Mouse (Mus musculus) urinary bladder, adult 18-20 months (tissue): ENCODE results near the gene Tmem144.
A peak's percentile ranks its signal among the peaks of the same experiment; 100 is the strongest.

Experiments used
- DNase-seq, 2 experiments: peaks; one replicate each; pipeline ENCODE4 v3.0.0; 2022; ENCODE audit warnings: low spot score in 2 of 2, mixed read lengths in 2 of 2

The Tmem144 gene

DNA sequence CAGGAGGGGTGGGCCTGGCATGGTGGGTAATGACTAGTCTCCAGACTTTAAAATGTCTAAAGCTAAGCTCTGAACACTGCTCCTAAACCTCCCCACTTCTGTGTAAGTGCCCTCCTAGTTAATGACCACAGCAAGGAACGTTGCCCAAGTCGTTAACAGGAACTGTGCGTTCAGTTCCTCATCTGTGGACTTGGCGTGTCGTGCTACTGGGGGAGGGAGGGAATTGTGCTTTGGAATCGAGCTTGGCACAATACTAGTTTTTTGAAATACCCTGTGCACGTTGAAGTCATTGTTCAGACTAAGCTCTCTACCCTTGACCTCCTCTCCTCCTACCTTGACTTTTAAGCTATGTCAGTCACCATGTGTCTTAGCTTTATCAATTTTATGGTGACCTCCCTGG lies 12.3 kb upstream of the Tmem144 start:
- DNase-seq = no peak

DNA sequence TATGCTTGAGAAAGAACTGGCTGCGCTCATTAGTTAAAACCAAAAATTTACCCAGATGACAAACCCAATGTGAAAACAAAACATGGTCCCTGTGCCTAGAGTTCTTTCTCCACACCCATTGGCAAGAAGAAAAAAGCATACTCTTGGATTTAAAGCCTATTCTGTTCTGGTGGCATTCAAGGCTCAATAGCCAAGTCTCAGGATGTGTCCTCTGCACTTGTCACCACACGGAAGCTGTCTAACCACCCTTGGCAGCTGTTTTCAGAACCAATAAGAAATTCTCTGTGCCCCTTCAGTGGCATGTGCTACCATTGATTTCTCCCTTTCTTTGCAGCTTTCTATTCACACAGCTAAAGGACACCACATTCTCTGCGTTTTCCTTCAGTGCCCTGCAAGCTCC lies 5.6 kb upstream of the Tmem144 start:
- no peak for DNase-seq

GRCm38 (mm10) chr3:79857780-79858179 lies 5.2 kb upstream of the Tmem144 start:
- DNase-seq = no peak

- no peak for DNase-seq
These were observed 465 bp downstream of the Tmem144 start for GRCm38 (mm10) chr3:79852108-79852507.

DNA sequence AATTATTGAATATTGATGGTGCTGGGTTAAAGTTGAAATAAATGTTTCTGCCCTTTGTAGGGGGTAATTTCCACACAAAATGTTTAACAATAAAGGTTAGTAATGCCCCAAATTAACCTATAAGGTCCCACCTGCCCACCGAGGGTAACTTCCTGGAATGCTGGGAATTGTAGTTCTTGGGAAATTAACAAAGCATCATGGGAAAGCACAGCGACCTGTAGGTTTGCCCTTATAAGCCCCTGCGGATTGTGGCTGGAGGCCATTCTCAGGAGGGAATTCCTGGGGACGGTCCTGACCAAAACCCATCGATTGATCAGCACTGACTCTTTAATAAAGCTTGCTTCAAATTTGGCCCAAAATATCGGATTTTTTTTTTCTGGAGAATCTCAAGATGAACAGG lies 1.9 kb downstream of the Tmem144 start:
- no peak for DNase-seq

- DNase-seq = no peak
These were observed 3.0 kb downstream of the Tmem144 start for GRCm38 (mm10) chr3:79849621-79850020.

DNA sequence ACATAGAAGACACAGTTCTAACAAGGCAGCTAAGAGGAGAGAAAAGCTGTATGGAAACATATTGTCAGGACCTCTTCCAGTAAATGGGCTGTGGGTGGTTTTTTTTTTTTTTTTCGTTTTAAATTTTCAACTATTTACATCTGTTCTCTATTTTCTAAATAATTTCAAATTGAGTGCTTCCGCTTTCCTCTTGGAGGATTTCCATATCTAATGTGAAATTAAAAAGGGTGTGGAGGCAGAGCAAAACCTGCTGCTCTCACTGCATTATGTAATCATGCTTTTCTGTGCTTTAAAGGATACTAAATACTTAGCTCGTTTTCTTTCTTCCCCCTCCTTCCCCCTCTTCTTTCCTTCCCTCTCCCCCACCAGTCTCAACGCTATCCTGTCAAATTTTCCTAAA lies 3.7 kb downstream of the Tmem144 start:
- no peak for DNase-seq

DNA sequence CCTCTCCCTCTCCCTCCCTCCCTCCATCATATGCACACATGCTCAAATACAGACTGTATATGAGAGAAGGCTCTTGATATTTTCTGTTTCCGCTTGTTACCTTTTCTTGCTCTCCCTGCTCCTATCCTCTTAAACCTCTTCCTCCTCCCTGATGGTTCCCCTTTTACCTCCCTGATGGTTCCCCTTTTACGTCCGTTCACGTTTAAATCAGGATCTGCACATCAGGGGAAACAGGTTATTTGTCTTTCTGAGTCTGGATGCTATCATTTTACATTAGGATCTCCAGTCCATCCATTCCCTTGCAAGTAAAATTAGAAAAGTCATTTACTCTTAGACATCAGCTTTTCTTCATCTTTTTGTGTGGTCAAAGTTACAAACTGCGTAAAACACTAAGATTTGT lies 5.9 kb downstream of the Tmem144 start:
- no peak for DNase-seq

DNA sequence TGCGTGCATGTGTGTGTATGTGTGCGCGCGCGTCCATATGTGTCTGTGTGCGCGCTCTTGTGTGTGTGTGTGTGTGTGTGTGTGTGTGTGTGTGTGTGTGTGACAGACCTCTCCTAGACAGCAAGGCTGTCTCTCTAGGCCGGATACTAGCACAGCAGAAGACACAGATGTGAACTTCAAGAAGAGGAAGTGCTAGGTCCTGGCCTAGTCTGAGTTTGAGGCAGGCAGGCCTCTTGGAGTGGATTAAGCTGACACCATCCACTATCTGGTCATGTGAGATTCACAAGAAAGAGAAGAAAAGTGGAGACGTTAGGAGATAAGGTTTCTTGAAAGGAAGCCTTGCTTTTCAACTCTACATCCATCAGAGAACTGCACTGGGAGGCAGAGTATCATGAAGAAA lies 8.6 kb downstream of the Tmem144 start:
- DNase-seq = no peak

DNA sequence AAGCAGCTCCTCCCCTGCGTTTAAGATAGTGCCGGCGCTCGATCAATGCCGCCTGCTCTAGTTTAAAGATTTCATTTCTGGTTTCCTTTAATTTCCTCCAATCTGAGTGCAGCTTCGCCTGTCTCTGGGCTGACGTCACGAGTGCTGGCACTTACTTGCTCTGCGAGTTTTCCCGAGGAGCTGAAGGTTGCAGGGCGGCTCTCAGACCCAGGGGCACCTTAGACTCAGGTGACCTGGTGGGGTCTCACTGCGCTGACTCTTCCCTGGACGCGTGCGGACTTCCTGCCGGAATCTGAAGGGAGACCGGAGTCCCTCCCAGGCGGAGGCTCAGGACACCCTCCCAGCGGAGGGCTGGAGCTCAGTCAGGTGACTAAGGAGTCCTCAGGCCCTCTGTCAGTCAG lies 10.0 kb downstream of the Tmem144 start:
- DNase-seq = peak; percentile 64 to 86

- peak; percentile 9 to 12 for DNase-seq
These were observed 10.4 kb downstream of the Tmem144 start for GRCm38 (mm10) chr3:79842165-79842564.

GRCm38 (mm10) chr3:79841475-79841874 lies 11.1 kb downstream of the Tmem144 start:
- DNase-seq = no peak

DNA sequence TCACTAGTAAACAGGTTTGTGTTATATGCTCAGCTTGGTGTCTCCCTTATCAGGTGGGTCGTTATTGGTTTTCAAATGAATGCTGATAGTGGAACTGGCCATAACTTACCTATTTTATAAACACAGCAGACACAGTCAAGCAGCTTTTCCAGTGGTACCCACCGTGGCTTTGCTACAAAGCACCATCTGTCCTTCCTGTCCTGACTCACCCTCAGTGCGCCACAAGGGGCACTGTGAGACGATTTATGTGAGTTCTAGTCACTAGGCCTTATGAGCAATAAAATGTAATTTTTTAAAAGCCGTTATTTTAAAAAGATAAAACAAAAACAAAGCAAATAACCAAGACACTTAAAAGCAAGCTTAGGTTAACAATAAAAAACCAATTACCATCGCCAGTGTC lies 13.8 kb downstream of the Tmem144 start:
- DNase-seq = no peak

GRCm38 (mm10) chr3:79829289-79829688 lies 23.3 kb downstream of the Tmem144 start:
- DNase-seq = no peak

DNA sequence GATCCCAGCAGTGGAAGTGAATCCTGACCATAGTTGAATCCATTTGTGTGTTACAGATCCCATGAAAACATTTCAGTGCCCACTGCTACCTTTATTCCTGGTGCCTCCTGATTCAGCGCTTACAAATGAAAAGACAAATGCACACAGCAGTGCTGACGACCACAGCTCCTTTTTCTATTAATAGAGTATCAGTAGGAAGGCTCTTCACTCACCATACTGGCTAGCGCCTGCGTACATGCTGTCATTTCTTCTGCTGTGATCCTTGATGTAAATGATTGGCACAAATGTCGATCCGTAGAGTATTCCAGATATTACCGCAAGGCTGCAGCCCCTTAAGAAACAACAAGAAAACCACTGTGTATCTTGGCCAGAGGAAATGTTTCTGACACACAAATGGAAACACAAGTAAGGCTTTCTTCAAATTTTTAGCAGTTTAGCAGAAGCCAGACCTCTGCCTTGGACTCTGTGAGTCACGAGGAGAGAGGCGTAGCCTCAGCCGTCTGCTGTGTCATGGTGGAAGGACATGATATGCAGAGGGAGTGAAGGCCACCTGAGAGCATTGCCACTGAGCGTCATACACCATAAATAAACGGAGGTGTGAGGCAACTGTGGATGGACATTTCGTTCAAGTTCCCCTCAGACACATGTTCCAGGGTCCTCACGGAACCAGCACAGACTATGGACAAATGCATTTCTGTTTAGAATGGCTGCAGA lies 27.3 kb downstream of the Tmem144 start:
- no peak for DNase-seq

DNA sequence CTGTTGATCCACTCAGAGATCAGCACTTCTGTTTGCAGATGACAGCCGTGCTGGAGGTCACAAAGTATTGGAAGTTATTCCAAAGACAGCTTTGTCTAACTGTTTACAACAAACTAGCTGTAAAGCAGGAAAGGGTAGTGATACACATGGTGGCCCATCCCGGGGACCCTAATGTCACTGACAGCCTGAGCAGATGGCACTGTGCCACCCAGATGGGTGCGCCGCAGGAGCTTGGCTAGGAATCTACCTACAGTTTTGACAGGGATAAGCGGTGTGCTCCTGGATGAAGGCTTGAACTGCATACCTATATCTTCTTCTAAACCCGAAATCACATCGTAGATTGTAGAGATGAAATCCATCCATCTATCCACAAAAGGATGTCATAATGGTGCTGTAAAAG lies 29.4 kb downstream of the Tmem144 start:
- DNase-seq = no peak

DNA sequence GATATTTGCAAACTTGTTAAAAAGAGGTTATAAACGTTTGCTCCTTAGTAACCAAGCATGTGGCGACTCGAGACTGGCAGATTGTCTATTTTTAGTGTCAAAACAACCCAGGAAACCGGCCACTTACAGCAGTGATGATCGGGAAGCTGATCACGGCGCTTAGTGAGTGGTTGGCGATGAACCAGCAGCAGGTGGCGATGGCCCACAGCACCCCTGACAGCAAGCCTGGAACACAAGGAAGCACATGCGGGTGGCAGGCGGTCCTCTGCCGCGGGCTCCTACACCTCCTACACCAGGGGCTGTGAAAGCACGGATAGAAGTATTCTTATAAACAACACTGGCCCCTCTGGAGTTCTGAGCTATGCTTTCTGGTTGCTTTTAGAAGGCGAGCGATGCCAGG lies 31.4 kb downstream of the Tmem144 start:
- no peak for DNase-seq

- no peak for DNase-seq
These were observed 34.2 kb downstream of the Tmem144 start for GRCm38 (mm10) chr3:79818202-79818995.

GRCm38 (mm10) chr3:79816229-79816628 lies 36.3 kb downstream of the Tmem144 start:
- DNase-seq = no peak

DNA sequence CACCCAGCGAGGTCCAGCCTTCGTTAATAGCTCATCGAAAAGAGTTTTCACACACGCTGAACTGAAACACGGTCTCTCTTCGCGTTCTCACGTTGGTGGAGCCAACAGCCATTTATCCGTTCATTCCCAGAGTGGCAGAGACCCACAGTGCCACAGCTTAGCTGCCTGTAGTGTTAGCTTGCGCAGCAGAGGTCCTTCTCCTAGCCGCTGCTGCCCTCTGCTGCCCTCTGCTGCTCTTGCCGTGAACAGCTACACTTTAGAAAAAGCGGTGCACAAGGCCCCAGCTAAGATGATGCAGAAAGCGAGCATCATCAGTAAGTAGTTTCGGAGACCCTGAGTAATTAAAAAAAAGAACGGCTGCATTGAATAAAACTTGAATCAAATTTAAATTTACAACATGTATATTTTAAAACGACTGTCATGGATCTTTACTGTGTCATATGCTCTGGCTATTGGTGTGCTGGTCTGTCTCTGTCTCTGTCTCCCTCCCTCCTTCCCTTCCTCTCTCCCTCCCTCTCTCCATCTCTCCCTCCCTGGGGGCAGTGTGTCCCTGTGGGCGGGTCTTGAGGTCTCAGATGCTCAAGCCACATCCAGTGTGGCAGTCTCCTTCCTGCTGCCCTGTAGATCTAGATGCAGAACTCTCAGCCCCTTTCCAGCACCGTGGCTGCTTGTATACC lies 38.6 kb downstream of the Tmem144 start:
- peak; percentile 19 to 53 for DNase-seq

DNA sequence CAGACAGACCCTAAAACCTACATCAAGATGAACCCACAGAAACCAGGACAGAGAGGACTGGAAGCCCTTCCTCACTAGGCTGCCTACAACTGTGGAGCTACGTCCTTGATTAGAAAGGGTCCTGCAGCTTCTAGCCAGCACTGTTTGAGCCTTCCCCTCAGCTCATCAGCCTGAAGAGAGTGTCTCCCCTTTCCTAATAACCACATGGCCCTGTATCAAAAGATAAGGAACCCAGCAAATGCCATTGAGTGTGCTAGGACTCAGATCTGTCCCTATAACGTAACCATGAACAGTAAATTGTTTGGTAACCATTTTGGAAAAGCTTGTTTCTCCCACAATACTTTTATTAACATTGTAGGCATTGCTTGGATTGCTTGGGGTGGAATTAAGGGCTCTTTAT lies 40.5 kb downstream of the Tmem144 start:
- no peak for DNase-seq

DNA sequence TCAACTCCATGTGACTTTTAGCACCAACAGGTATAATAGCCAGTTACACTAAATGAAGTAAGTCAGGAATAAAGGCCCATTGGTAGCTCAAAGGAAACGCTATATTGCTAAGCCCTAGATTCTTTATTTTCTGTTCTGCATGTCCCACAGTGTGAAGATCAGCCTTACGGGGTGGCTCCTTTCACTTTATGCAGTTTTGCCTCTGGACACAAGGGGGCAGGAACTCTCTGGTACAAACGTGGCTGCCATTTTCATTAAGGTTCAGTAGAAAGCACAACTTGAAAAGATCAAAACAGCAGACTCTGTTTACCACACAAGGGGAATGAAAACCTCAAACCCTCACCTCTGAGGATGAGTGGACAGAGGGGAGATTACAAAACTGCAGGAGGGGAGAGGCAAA lies 40.9 kb downstream of the Tmem144 start:
- peak in 1 of 2 experiments; percentile 7 for DNase-seq

GRCm38 (mm10) chr3:79810563-79810962 lies 42.0 kb downstream of the Tmem144 start:
- no peak for DNase-seq
